Mouse (Mus musculus): ENCODE measurements around the gene Mafk. TPM values are rescaled to one million over a fixed set of nuclear protein-coding genes. Genes with fewer than 3 reads are reported as not detected.

Mafk gene
- total and polyA plus RNA-seq, 3 experiments: 23.6 to 34.1 (median 33.2) TPM

DNA sequence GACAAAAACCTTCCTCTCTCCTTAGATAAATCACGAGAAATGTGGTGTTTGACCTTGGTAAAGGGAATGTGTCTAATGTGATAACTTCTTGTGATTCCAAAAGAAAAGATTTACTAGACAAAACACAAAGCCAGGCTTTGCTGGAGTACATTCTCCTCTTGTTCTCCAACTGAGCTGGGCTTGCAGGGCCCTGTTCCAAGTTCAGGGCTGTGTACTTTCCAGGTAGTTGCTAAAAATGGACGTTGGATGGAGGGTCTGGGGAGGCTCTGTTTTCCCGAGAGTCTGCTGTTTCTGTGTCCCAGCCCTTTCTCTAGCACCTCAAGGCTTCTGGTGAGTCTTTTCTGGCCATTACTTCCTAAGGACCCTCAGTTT is 1.6 kb downstream of the Mafk start:
- Histone ChIP-seq H3K9ac (ENCODE audit: low read depth, low read length) (peak overlapping the region; percentile 90), H3K27ac (peak overlapping the region; percentile 99), H3K4me3 (peak overlapping the region; percentile 93), H3K4me1 (ENCODE audit: control insufficient read depth, insufficient read depth, low read length) (peaks cover 40% of the 10 kb centered on the region), H3K36me3 (ENCODE audit: control insufficient read depth, insufficient read depth, low read length) (no peaks in the 10 kb centered on the region; the same call in 1 of the 2 replicates), H3K27me3 (ENCODE audit: control insufficient read depth, insufficient read depth, low read length) (no peaks in the 10 kb centered on the region), H3K79me2 (replicated peaks; ENCODE audit: control insufficient read depth, insufficient read depth, low read length) (peaks cover 2% of the 10 kb centered on the region; the same call in 1 of the 2 replicates)
- TF ChIP-seq EP300 (IDR thresholded peaks at IDR 0.05; ENCODE audit: insufficient read depth, low read depth, low read length): no peak
- TF ChIP-seq CTCF (IDR thresholded peaks at IDR 0.05): no peak
- 0% methylated on average over 3 of the region's 3 CpGs for WGBS
- no peak for DNase-seq
- intact Hi-C loops (cut with DNase I): loop anchor here (10.0 kb wide), 1 partner anchor 408 kb away; no protein-coding TSS in a partner anchor

DNA sequence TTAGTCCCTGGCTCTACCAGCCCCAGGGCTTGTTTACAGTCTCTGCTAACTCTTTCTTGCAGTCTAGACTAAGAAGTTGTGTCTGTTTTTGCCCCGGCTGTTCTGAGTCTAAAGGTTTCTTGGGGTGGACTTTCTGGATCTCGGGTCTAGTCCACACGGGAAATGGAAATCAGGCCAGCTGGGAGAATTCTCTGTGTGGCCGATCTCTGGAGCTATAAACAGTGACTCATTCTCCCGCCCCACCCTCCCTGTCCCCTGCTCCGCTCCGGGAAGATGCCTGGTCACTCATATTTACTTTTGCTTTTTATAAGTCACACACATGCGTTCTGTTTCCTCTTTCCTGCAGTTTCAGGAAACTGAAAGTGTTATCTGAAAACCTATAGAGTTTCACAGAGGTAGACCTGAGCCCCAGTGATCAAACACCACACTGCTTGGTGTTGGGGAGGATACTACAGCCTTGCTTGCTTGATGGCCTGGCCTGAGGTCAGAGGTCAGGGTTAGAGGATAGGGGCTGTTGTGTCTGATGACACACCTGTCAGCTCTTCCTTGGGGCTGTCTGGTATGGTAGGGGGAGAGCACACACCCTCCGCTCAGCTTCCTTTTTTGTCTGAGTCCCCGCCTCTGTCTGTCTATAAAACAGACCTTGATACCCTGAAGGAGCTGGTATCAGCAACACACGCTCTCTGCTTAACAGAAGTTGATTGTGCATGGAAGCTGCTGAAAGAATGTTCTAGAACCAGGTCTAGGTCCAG is 2.2 kb downstream of the Mafk start:
- peaks cover 43% of the 10 kb centered on the region for H3K4me1 ChIP-seq (ENCODE audit: control insufficient read depth, insufficient read depth, low read length)
- H3K27me3 ChIP-seq (ENCODE audit: control insufficient read depth, insufficient read depth, low read length): no peaks in the 10 kb centered on the region
- intact Hi-C loops (cut with DNase I): loop anchor here (10.0 kb wide), 1 partner anchor 409 kb away; no protein-coding TSS in a partner anchor
- TF ChIP-seq CTCF (IDR thresholded peaks at IDR 0.05) (no peak), POLR2A (IDR thresholded peaks at IDR 0.05; ENCODE audit: insufficient read depth, low read depth, low read length) (peak; percentile 58; the same call in 1 of the 2 replicates), EP300 (IDR thresholded peaks at IDR 0.05; ENCODE audit: insufficient read depth, low read depth, low read length) (0 out of 2 replicates have a peak, but pooled peaks have one; percentile 73)
- 11% methylated on average over 11 of the region's 11 CpGs for WGBS
- H3K79me2 ChIP-seq (replicated peaks; ENCODE audit: control insufficient read depth, insufficient read depth, low read length): peaks cover 2% of the 10 kb centered on the region; the same call in 1 of the 2 replicates
- no peaks in the 10 kb centered on the region; the same call in 1 of the 2 replicates for H3K36me3 ChIP-seq (ENCODE audit: control insufficient read depth, insufficient read depth, low read length)
- DNase-seq: peak; percentile 69 to 73
- peak overlapping the region; percentile 36 for H3K9ac ChIP-seq (ENCODE audit: low read depth, low read length)
- peak overlapping the region; percentile 93 for H3K4me3 ChIP-seq
- peak overlapping the region; percentile 99 for H3K27ac ChIP-seq

DNA sequence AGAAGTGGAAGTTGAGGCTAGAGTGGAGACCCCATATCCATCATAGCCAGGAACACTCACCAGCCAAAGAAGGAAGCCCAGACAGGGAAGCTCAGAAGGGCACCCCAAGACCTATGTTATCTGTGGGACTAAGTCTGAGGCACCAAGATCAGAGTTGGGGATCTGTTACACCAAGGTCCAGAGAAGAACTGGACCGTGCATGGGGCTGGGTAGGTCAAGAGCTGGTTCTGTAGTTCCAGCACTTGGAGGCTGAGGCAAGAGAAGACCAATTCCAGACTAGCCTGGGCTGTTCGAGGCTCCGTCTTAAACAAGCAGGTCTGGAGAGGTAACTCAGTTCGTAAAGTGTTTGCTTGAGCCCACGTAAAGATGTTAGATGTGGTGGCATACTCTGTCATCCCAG is 2.8 kb downstream of the Mafk start:
- no peak for TF ChIP-seq POLR2A (IDR thresholded peaks at IDR 0.05; ENCODE audit: insufficient read depth, low read depth, low read length)
- peak overlapping the region; percentile 36; the same call in 1 of the 2 replicates for H3K9ac ChIP-seq (ENCODE audit: low read depth, low read length)
- WGBS: 81% methylated on average over 5 of the region's 5 CpGs
- H3K27ac ChIP-seq: peak overlapping the region; percentile 99
- no peaks in the 10 kb centered on the region for H3K27me3 ChIP-seq (ENCODE audit: control insufficient read depth, insufficient read depth, low read length)
- intact Hi-C loops (cut with DNase I): loop anchor here (10.0 kb wide), 1 partner anchor 409 kb away; no protein-coding TSS in a partner anchor
- peaks cover 45% of the 10 kb centered on the region for H3K4me1 ChIP-seq (ENCODE audit: control insufficient read depth, insufficient read depth, low read length)
- DNase-seq: peak in 1 of 2 experiments; percentile 38
- no peaks in the 10 kb centered on the region; the same call in 1 of the 2 replicates for H3K36me3 ChIP-seq (ENCODE audit: control insufficient read depth, insufficient read depth, low read length)
- H3K79me2 ChIP-seq (replicated peaks; ENCODE audit: control insufficient read depth, insufficient read depth, low read length): peaks cover 2% of the 10 kb centered on the region; the same call in 1 of the 2 replicates
- H3K4me3 ChIP-seq: peak overlapping the region; percentile 93

DNA sequence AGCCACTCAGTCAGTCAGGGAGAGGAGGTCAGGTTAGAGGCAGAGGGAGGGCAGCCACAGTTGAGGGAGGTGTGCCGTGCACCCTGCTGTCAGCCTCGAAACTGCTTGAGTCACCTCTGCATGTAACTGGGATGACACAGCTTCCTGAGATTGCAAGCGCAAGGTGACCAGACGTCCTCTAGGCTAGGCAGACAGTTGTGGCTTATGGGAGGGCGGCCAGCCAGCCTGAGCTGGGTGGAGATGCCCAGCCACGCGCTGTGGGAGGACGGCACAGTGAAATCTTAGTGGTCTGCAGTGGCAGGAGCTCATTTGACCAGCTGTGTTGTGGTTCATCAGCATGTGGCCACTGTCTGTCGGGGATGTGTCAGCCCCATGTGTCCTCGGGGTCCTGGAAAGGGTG is 3.6 kb downstream of the Mafk start:
- WGBS: 19% methylated on average over 10 of the region's 10 CpGs
- H3K27ac ChIP-seq: peak overlapping the region; percentile 99
- intact Hi-C loops (cut with DNase I): loop anchor here (10.0 kb wide), 1 partner anchor 410 kb away; no protein-coding TSS in a partner anchor
- H3K27me3 ChIP-seq (ENCODE audit: control insufficient read depth, insufficient read depth, low read length): no peaks in the 10 kb centered on the region
- peaks cover 45% of the 10 kb centered on the region for H3K4me1 ChIP-seq (ENCODE audit: control insufficient read depth, insufficient read depth, low read length)
- TF ChIP-seq CTCF (IDR thresholded peaks at IDR 0.05): no peak
- 0 out of 2 replicates have a peak, but pooled peaks have one; percentile 31 for TF ChIP-seq EP300 (IDR thresholded peaks at IDR 0.05; ENCODE audit: insufficient read depth, low read depth, low read length)
- peak; percentile 47; the same call in 1 of the 2 replicates for TF ChIP-seq POLR2A (IDR thresholded peaks at IDR 0.05; ENCODE audit: insufficient read depth, low read depth, low read length)
- no peaks in the 10 kb centered on the region; the same call in 1 of the 2 replicates for H3K36me3 ChIP-seq (ENCODE audit: control insufficient read depth, insufficient read depth, low read length)
- peak overlapping the region; percentile 71 for H3K9ac ChIP-seq (ENCODE audit: low read depth, low read length)
- peak; percentile 73 to 82 for DNase-seq
- H3K4me3 ChIP-seq: no peak overlapping the region
- H3K79me2 ChIP-seq (replicated peaks; ENCODE audit: control insufficient read depth, insufficient read depth, low read length): peaks cover 2% of the 10 kb centered on the region; the same call in 1 of the 2 replicates

DNA sequence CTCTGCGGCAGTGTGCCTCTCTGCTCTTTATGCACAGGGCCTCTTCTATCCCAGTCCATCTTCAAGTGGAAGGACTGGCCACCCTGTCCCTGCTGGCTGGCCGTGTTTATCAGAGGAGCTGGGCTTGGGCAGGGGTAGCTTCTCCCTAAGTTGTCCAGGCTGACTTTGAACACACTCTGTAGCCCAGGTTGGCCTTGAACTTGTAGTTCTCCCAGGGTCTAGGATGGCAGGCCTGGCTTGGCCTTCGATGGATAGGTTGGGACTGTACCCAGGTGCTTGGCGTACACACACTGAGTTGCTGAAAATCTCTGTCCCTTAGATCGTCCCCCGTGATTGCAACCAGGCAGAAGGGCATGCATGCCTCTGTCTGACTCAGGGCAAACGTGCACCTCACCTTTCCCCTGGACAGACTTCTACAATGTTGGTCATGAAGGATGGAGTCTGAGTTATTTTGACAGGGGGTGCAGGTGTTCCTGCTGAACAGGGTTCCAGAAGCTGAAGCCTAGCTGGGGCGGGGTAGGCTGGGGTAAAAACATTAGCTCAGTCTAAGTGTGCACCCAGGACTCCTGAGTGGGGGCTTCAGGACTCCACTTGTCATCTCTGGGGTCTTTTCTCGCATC is 4.8 kb downstream of the Mafk start:
- intact Hi-C loops (cut with DNase I): loop anchor here (10.0 kb wide), 1 partner anchor 411 kb away; no protein-coding TSS in a partner anchor
- H3K4me1 ChIP-seq (ENCODE audit: control insufficient read depth, insufficient read depth, low read length): peaks cover 45% of the 10 kb centered on the region

More for the DNA sequence above, 4.8 kb downstream of the Mafk start:
- 56% methylated on average over 9 of the region's 9 CpGs for WGBS
- no peaks in the 10 kb centered on the region for H3K27me3 ChIP-seq (ENCODE audit: control insufficient read depth, insufficient read depth, low read length)
- peaks cover 5% of the 10 kb centered on the region; the same call in 1 of the 2 replicates for H3K79me2 ChIP-seq (replicated peaks; ENCODE audit: control insufficient read depth, insufficient read depth, low read length)
- peak overlapping the region; percentile 99 for H3K27ac ChIP-seq
- DNase-seq: peak in 1 of 2 experiments; percentile 57
- peak overlapping the region; percentile 50 for H3K4me3 ChIP-seq
- H3K9ac ChIP-seq (ENCODE audit: low read depth, low read length): peak overlapping the region; percentile 71
- no peaks in the 10 kb centered on the region; the same call in 1 of the 2 replicates for H3K36me3 ChIP-seq (ENCODE audit: control insufficient read depth, insufficient read depth, low read length)
- TF ChIP-seq POLR2A (IDR thresholded peaks at IDR 0.05; ENCODE audit: insufficient read depth, low read depth, low read length): no peak
- no peak for TF ChIP-seq CTCF (IDR thresholded peaks at IDR 0.05)
